12 mouse cellular contexts compared by ENCODE assay signal in the genomic region with DNA sequence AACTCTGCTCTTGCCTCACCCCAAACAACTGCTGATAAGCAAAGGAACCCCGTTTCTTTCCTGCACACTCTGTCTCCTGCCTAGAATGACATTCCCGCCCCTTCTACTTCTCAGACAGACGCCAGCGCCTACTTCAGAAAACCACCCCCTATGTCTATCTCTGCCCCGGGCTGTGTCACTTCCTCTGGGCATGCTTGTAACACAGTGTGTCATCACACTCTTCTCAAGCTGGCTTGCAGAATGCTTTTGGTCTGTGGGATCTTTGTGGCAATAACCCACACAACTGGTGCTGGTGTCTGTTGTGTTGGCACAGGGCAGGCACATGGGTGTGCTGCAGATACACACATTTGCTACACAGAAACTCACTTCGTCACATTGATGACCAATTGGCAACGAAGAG. TPM values are rescaled to one million over a fixed set of nuclear protein-coding genes. Genes with fewer than 3 reads are reported as not detected.
DNase-seq lines count a peak whose midpoint lies in the region; ATAC-seq lines count a peak whose summit lies in the region.
"Had no signal": no experiment of that assay in that cellular context is flagged by ENCODE, and none has a peak within 500 bp of the region (broad histone marks: within the 10 kb centered on the region; RNA-seq: fewer than 3 reads in every experiment).

No protein-coding gene starts in this region.

- peak; percentile 30 to 56 for DNase-seq in layer of hippocampus, adult 18-20 months (ENCODE audit: low spot score in 2 of 2)
- no peak for DNase-seq in layer of hippocampus, postnatal 25 days (ENCODE audit: extremely low spot score in 1 of 2, low spot score in 1 of 2)
- peak; percentile 38 to 45 for DNase-seq in right cerebral cortex, adult 2 months (ENCODE audit: low spot score in 2 of 2)
- no peak for DNase-seq in right cerebral cortex, postnatal 14 days
- peak; percentile 57 for DNase-seq in layer of hippocampus, adult 9-11 months
- DNase-seq in gastrocnemius, adult 18-20 months (ENCODE audit: low spot score), result no peak
- DNase-seq: adrenal gland, postnatal 14 days; cerebellum, postnatal 10 days; thymus, adult 2 months had no signal

- no peak for ATAC-seq in cerebellum, adult (ENCODE audit: insufficient number of reproducible peaks, low FRiP score, low TSS enrichment)

RNA-seq across cellular contexts. Expression of a gene that starts 3.2 kb away (rescaled TPM):
- total RNA-seq in layer of hippocampus, adult 18-20 months (2021), result not detected
- total RNA-seq in layer of hippocampus, postnatal 25 days (2021), result not detected
- total RNA-seq in gastrocnemius, adult 18-20 months (2021), result not detected
- total RNA-seq: G1E; midbrain, postnatal 0 days had no signal

RNA-seq across cellular contexts. Expression of a gene that starts 20.6 kb away (rescaled TPM):
- total RNA-seq in layer of hippocampus, adult 18-20 months (2021), result under 1 TPM in 1 of 2 experiments, not detected in 1; 0.32 TPM
- under 1 TPM; 0.17 to 0.23 TPM for total RNA-seq in layer of hippocampus, postnatal 25 days (2021)
- total RNA-seq in gastrocnemius, adult 18-20 months (2021), result not detected
- total RNA-seq: midbrain, postnatal 0 days had no signal

RNA-seq across cellular contexts. Expression of a gene that starts 34.2 kb away (rescaled TPM):
- not detected for total RNA-seq in layer of hippocampus, adult 18-20 months (2021)
- total RNA-seq in layer of hippocampus, postnatal 25 days (2021), result not detected
- total RNA-seq in gastrocnemius, adult 18-20 months (2021), result under 1 TPM in 1 of 2 experiments, not detected in 1; 0.47 TPM
- total RNA-seq: G1E; midbrain, postnatal 0 days had no signal

RNA-seq across cellular contexts. Expression of a gene that starts 51.3 kb away (rescaled TPM):
- not detected for total RNA-seq in layer of hippocampus, adult 18-20 months (2021)
- total RNA-seq in layer of hippocampus, postnatal 25 days (2021), result not detected
- total RNA-seq in gastrocnemius, adult 18-20 months (2021), result not detected

Comparison
In these comparisons a context has a peak if more than half of its experiments do, and no peak if none do; other contexts are left out.
1. DNase-seq: peak in layer of hippocampus, adult 18-20 months (2 of 2), right cerebral cortex, adult 2 months (2 of 2) and layer of hippocampus, adult 9-11 months (single experiment); none in layer of hippocampus, postnatal 25 days (0 of 2), right cerebral cortex, postnatal 14 days (single experiment) and gastrocnemius, adult 18-20 months (single experiment).